14 mouse cellular contexts compared by ENCODE assay signal in the genomic region with DNA sequence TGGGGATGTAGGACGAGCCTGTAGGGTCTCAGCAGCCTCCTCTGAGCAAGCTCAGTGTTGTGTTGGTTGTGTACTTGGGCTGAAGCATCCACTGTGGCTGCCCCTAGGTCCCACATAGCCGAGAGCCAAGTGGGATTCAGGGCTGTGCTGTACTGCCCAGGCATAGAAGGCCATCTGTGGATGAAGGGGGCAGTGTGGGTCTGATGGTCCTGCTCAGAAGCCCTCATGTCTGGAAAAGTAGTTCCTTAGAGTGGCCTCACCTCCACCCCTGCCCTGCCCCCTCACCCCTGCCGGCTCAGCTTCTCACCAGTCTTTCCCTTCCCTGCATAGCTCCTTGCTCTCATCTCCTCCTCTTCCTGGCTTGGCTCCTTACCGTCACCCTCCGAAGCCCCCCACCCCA. TPM values are rescaled to one million over a fixed set of nuclear protein-coding genes. Genes with fewer than 3 reads are reported as not detected.
DNase-seq lines count a peak whose midpoint lies in the region; ATAC-seq and TF ChIP-seq lines count a peak whose summit lies in the region.
"Had no signal": no experiment of that assay in that cellular context is flagged by ENCODE, and none has a peak within 500 bp of the region (broad histone marks: within the 10 kb centered on the region; RNA-seq: fewer than 3 reads in every experiment).

No protein-coding gene starts in this region.

- H3K27ac ChIP-seq in heart, adult 2 months, result peak overlapping the region; percentile 31; the same call in 1 of the 2 replicates
- H3K27ac ChIP-seq in lung, embryonic 14.5 days (ENCODE audit: low read depth), result peak overlapping the region; percentile 79; the same call in 1 of the 2 replicates
- peak overlapping the region; percentile 75; the same call in 1 of the 2 replicates for H3K27ac ChIP-seq in embryonic fibroblast, embryonic 13.5 days (ENCODE audit: insufficient read depth, low read length)
- peak overlapping the region; percentile 40 for H3K27ac ChIP-seq in midbrain, embryonic 13.5 days

- peaks cover 38% of the 10 kb centered on the region for H3K4me1 ChIP-seq in heart, adult 2 months (ENCODE audit: control insufficient read depth, insufficient read depth, low read length)
- peaks cover 19% of the 10 kb centered on the region for H3K4me1 ChIP-seq in lung, embryonic 14.5 days (ENCODE audit: insufficient read depth)
- H3K4me1 ChIP-seq in embryonic fibroblast, embryonic 13.5 days (ENCODE audit: control insufficient read depth, insufficient read depth, low read length), result peaks cover 19% of the 10 kb centered on the region
- peaks cover 18% of the 10 kb centered on the region for H3K4me1 ChIP-seq in midbrain, embryonic 13.5 days (replicated peaks)

- H3K4me2 ChIP-seq in lung, embryonic 14.5 days, result no peak overlapping the region
- no peak overlapping the region for H3K4me2 ChIP-seq in midbrain, embryonic 13.5 days (replicated peaks)

- TF ChIP-seq POLR2A in heart, adult 2 months (IDR thresholded peaks at IDR 0.05; ENCODE audit: insufficient read depth, low read depth, low read length), result no peak
- no peak for TF ChIP-seq POLR2A in embryonic fibroblast, embryonic 13.5 days (IDR thresholded peaks at IDR 0.05; ENCODE audit: low read depth, low read length)

- no peak overlapping the region for H3K9ac ChIP-seq in heart, adult 2 months (ENCODE audit: low read depth, low read length)
- H3K9ac ChIP-seq in lung, embryonic 14.5 days, result no peak overlapping the region
- no peak overlapping the region for H3K9ac ChIP-seq in midbrain, embryonic 13.5 days (replicated peaks)

- no peaks in the 10 kb centered on the region for H3K27me3 ChIP-seq in heart, adult 2 months (ENCODE audit: control insufficient read depth, insufficient read depth, low read length)
- H3K27me3 ChIP-seq in lung, embryonic 14.5 days (ENCODE audit: insufficient read depth, low read length), result no peaks in the 10 kb centered on the region
- H3K27me3 ChIP-seq in midbrain, embryonic 13.5 days, result no peaks in the 10 kb centered on the region
- H3K27me3 ChIP-seq: Patski had no signal

- 43% methylated on average over 5 of the region's 5 CpGs for WGBS in heart, adult 2 months
- WGBS in lung, embryonic 14.5 days, result 25% methylated on average over 5 of the region's 5 CpGs
- WGBS in midbrain, embryonic 13.5 days, result 46% methylated on average over 5 of the region's 5 CpGs

- H3K4me3 ChIP-seq in heart, adult 2 months, result no peak overlapping the region
- no peak overlapping the region for H3K4me3 ChIP-seq in lung, embryonic 14.5 days (ENCODE audit: low read depth, low read length)
- no peak overlapping the region for H3K4me3 ChIP-seq in embryonic fibroblast, embryonic 13.5 days (ENCODE audit: insufficient read depth, low read length)
- H3K4me3 ChIP-seq in midbrain, embryonic 13.5 days (replicated peaks), result no peak overlapping the region

- H3K79me2 ChIP-seq in heart, adult 2 months (replicated peaks; ENCODE audit: control insufficient read depth, insufficient read depth, low read length), result no peaks in the 10 kb centered on the region; the same call in 1 of the 2 replicates

- no peak for TF ChIP-seq EP300 in heart, adult 2 months (IDR thresholded peaks at IDR 0.05; ENCODE audit: insufficient read depth, low read depth, low read length)

- H3K9me3 ChIP-seq in lung, embryonic 14.5 days (ENCODE audit: low read depth, low read length), result no peaks in the 10 kb centered on the region
- H3K9me3 ChIP-seq in midbrain, embryonic 13.5 days, result no peaks in the 10 kb centered on the region

- TF ChIP-seq CTCF in heart, adult 2 months (IDR thresholded peaks at IDR 0.05), result no peak
- no peak for TF ChIP-seq CTCF in lung, embryonic 14.5 days (IDR thresholded peaks at IDR 0.05; ENCODE audit: low read depth)
- no peak for TF ChIP-seq CTCF in embryonic fibroblast, embryonic 13.5 days (IDR thresholded peaks at IDR 0.05; ENCODE audit: borderline replicate concordance, insufficient read depth, low read length)

- no peaks in the 10 kb centered on the region; the same call in 1 of the 2 replicates for H3K36me3 ChIP-seq in heart, adult 2 months (ENCODE audit: control insufficient read depth, insufficient read depth, low read length)
- 0 out of 2 replicates have a peak, but pooled peaks cover 3% of the 10 kb centered on the region for H3K36me3 ChIP-seq in lung, embryonic 14.5 days (ENCODE audit: insufficient read depth)
- H3K36me3 ChIP-seq in midbrain, embryonic 13.5 days, result no peaks in the 10 kb centered on the region

- no peak for DNase-seq in heart, adult 2 months
- DNase-seq in heart, postnatal 10 days, result no peak
- no peak for DNase-seq in lung, embryonic 14.5 days
- no peak for DNase-seq in lung, postnatal 10 days
- DNase-seq in B cell, adult 2 months, result no peak
- no peak for DNase-seq in left cerebral cortex, postnatal 14 days (ENCODE audit: low spot score in 2 of 2)
- DNase-seq: adrenal gland, postnatal 25 days; cerebellum, adult 2 months; gastrocnemius, postnatal 36 days; kidney, postnatal 36 days; retina, postnatal 1 day had no signal

- intact Hi-C loops in heart, adult 2 months (cut with DNase I), result no loop called here
- intact Hi-C loops in heart, postnatal 10 days (cut with DNase I), result no loop called here
- intact Hi-C loops in left cerebral cortex, postnatal 14 days (cut with DNase I), result no loop called here

- ATAC-seq in lung, embryonic 14.5 days (ENCODE audit: insufficient read depth), result no peak
- no peak for ATAC-seq in midbrain, embryonic 13.5 days
- ATAC-seq: Patski had no signal

RNA-seq across cellular contexts. Expression of a gene that starts 23.2 kb away (rescaled TPM):
- 10 to 100 TPM; 31.5 to 35.9 TPM for total RNA-seq in heart, adult 2 months (2021)
- 31.2 and 33.0 TPM in 2 replicates for polyA plus RNA-seq in heart, adult 2 months (2012; rRNA removed)
- total RNA-seq in heart, postnatal 10 days (2021), result 10 to 100 TPM; 28.0 to 28.8 TPM
- polyA plus RNA-seq in lung, embryonic 14.5 days (2014; fragmentation: Nextera tagmentation; extraction: Ambion mirVana), result 1.8 and 2.8 TPM in 2 replicates
- 31.6 and 36.1 TPM in 2 replicates for polyA plus RNA-seq in embryonic fibroblast, embryonic 13.5 days (2011; ENCODE audit: insufficient read length, low read depth, missing spikeins)
- polyA plus RNA-seq in midbrain, embryonic 13.5 days (2015; fragmentation: Nextera tagmentation; extraction: Ambion mirVana), result 0.84 and 1.4 TPM in 2 replicates
- 10 to 100 TPM; 28.3 to 28.7 TPM for total RNA-seq in left cerebral cortex, postnatal 14 days (2021)

RNA-seq across cellular contexts. Expression of a gene that starts 48.1 kb away (rescaled TPM):
- total RNA-seq in heart, adult 2 months (2021), result 1 to 10 TPM; 2.9 to 4.5 TPM
- polyA plus RNA-seq in heart, adult 2 months (2012; rRNA removed), result 3.4 and 4.0 TPM in 2 replicates
- 1 to 10 TPM; 3.4 to 4.0 TPM for total RNA-seq in heart, postnatal 10 days (2021)
- 2.4 and 2.7 TPM in 2 replicates for polyA plus RNA-seq in lung, embryonic 14.5 days (2014; fragmentation: Nextera tagmentation; extraction: Ambion mirVana)
- 26.2 and 26.5 TPM in 2 replicates for polyA plus RNA-seq in embryonic fibroblast, embryonic 13.5 days (2011; ENCODE audit: insufficient read length, low read depth, missing spikeins)
- polyA plus RNA-seq in midbrain, embryonic 13.5 days (2015; fragmentation: Nextera tagmentation; extraction: Ambion mirVana), result 4.5 and 5.6 TPM in 2 replicates
- total RNA-seq in left cerebral cortex, postnatal 14 days (2021), result 1 to 10 TPM; 4.7 to 5.3 TPM

RNA-seq across cellular contexts. Expression of a gene that starts 57.7 kb away (rescaled TPM):
- total RNA-seq in heart, adult 2 months (2021), result 10 to 100 TPM; 11.2 to 12.0 TPM
- polyA plus RNA-seq in heart, adult 2 months (2012; rRNA removed), result 7.4 and 11.8 TPM in 2 replicates
- total RNA-seq in heart, postnatal 10 days (2021), result 10 to 100 TPM; 16.9 to 18.2 TPM
- 28.2 and 35.3 TPM in 2 replicates for polyA plus RNA-seq in lung, embryonic 14.5 days (2014; fragmentation: Nextera tagmentation; extraction: Ambion mirVana)
- polyA plus RNA-seq in embryonic fibroblast, embryonic 13.5 days (2011; ENCODE audit: insufficient read length, low read depth, missing spikeins), result 22.3 and 23.4 TPM in 2 replicates
- 20.2 and 26.9 TPM in 2 replicates for polyA plus RNA-seq in midbrain, embryonic 13.5 days (2015; fragmentation: Nextera tagmentation; extraction: Ambion mirVana)
- total RNA-seq in left cerebral cortex, postnatal 14 days (2021), result 10 to 100 TPM; 28.3 to 29.6 TPM
